Mouse (Mus musculus) cerebellum, adult 2 months (tissue): Measurements from ENCODE around the gene Isoc2a.

Experiments
- CTCF ChIP-seq: fragments of 200-500 bp; IDR thresholded peaks from 2 replicates; pipeline ENCODE4 v1.5.1; 2011; ENCODE audit warnings: low read depth, mild to moderate bottlenecking, control low read depth, low read length, moderate library complexity, borderline replicate concordance; ENCODE audit not compliant: insufficient read depth
- POLR2A ChIP-seq: fragments of 200-500 bp; IDR thresholded peaks from 2 replicates; pipeline ENCODE4 v1.6.1; 2011; ENCODE audit warnings: low read length, control low read depth, borderline replicate concordance; ENCODE audit not compliant: insufficient read depth

- no peak for TF ChIP-seq POLR2A
- TF ChIP-seq CTCF = peak; percentile 62
Observed at GRCm38 (mm10) chr7:4836351-4836792, 40.6 kb upstream of the Isoc2a start.
